Mouse (Mus musculus): ENCODE data around the gene Nxn. TPM values are rescaled to one million over a fixed set of nuclear protein-coding genes. Genes with fewer than 3 reads are reported as not detected.

Nxn gene
- total RNA-seq, 2 experiments from 2014 or later = 10.3 to 11.5 TPM

- no peak for DNase-seq (ENCODE audit: low spot score in 2 of 2)
- intact Hi-C loops (cut with DNase I) = loop anchor here (1.0 kb wide), 1 partner anchor 152 kb away; no protein-coding TSS in a partner anchor
Measured at GRCm38 (mm10) chr11:76405626-76406264, 6.8 kb upstream of the Nxn start.

- no peak for DNase-seq (ENCODE audit: low spot score in 2 of 2)
- intact Hi-C loops (cut with DNase I) = no loop called here
Measured at GRCm38 (mm10) chr11:76405113-76405512, 6.2 kb upstream of the Nxn start.

GRCm38 (mm10) chr11:76401398-76401797 is 2.5 kb upstream of the Nxn start:
- intact Hi-C loops (cut with DNase I) = no loop called here
- no peak for DNase-seq (ENCODE audit: low spot score in 2 of 2)

- intact Hi-C loops (cut with DNase I) = loop anchor here (1.0 to 5.0 kb wide), 2 partner anchors 127 to 146 kb away; no protein-coding TSS in a partner anchor
- DNase-seq (ENCODE audit: low spot score in 2 of 2) = peak in 1 of 2 experiments; percentile 68
Measured at GRCm38 (mm10) chr11:76399587-76400330, 819 bp upstream of the Nxn start.

GRCm38 (mm10) chr11:76398312-76398797 is 585 bp downstream of the Nxn start:
- DNase-seq (ENCODE audit: low spot score in 2 of 2) = no peak
- intact Hi-C loops (cut with DNase I) = loop anchor here (5.0 kb wide), 1 partner anchor 126 kb away; no protein-coding TSS in a partner anchor

- intact Hi-C loops (cut with DNase I) = loop anchor here (5.0 kb wide), 1 partner anchor 125 kb away; no protein-coding TSS in a partner anchor
- no peak for DNase-seq (ENCODE audit: low spot score in 2 of 2)
Measured at GRCm38 (mm10) chr11:76397650-76398311, 1.2 kb downstream of the Nxn start.

- no peak for DNase-seq (ENCODE audit: low spot score in 2 of 2)
- intact Hi-C loops (cut with DNase I) = no loop called here
Measured at GRCm38 (mm10) chr11:76392996-76393395, 5.9 kb downstream of the Nxn start.

GRCm38 (mm10) chr11:76392532-76392931 is 6.4 kb downstream of the Nxn start:
- intact Hi-C loops (cut with DNase I) = no loop called here

GRCm38 (mm10) chr11:76388711-76389110 is 10.2 kb downstream of the Nxn start:
- intact Hi-C loops (cut with DNase I) = no loop called here
- DNase-seq (ENCODE audit: low spot score in 2 of 2) = no peak

More at GRCm38 (mm10) chr11:76392532-76392931, 6.4 kb downstream of the Nxn start:
- no peak for DNase-seq (ENCODE audit: low spot score in 2 of 2)

- intact Hi-C loops (cut with DNase I) = no loop called here
- DNase-seq (ENCODE audit: low spot score in 2 of 2) = no peak
Measured at GRCm38 (mm10) chr11:76387097-76387496, 11.8 kb downstream of the Nxn start.

GRCm38 (mm10) chr11:76385746-76386145 is 13.2 kb downstream of the Nxn start:
- DNase-seq (ENCODE audit: low spot score in 2 of 2) = no peak
- intact Hi-C loops (cut with DNase I) = no loop called here

GRCm38 (mm10) chr11:76385017-76385416 is 13.9 kb downstream of the Nxn start:
- intact Hi-C loops (cut with DNase I) = no loop called here

GRCm38 (mm10) chr11:76384307-76384706 is 14.6 kb downstream of the Nxn start:
- intact Hi-C loops (cut with DNase I) = no loop called here
- no peak for DNase-seq (ENCODE audit: low spot score in 2 of 2)

More at GRCm38 (mm10) chr11:76385017-76385416, 13.9 kb downstream of the Nxn start:
- DNase-seq (ENCODE audit: low spot score in 2 of 2) = no peak

- intact Hi-C loops (cut with DNase I) = no loop called here
- no peak for DNase-seq (ENCODE audit: low spot score in 2 of 2)
Measured at GRCm38 (mm10) chr11:76382711-76383324, 16.1 kb downstream of the Nxn start.

- no peak for DNase-seq (ENCODE audit: low spot score in 2 of 2)
- intact Hi-C loops (cut with DNase I) = no loop called here
Measured at GRCm38 (mm10) chr11:76381201-76381885, 17.6 kb downstream of the Nxn start.

- intact Hi-C loops (cut with DNase I) = no loop called here
- no peak for DNase-seq (ENCODE audit: low spot score in 2 of 2)
Measured at GRCm38 (mm10) chr11:76379921-76380544, 18.9 kb downstream of the Nxn start.

- intact Hi-C loops (cut with DNase I) = no loop called here
- no peak for DNase-seq (ENCODE audit: low spot score in 2 of 2)
Measured at GRCm38 (mm10) chr11:76376425-76376824, 22.5 kb downstream of the Nxn start.

- peak in 1 of 2 experiments; percentile 50 for DNase-seq (ENCODE audit: low spot score in 2 of 2)
- intact Hi-C loops (cut with DNase I) = no loop called here
Measured at GRCm38 (mm10) chr11:76374491-76375185, 24.3 kb downstream of the Nxn start.
